Mouse (Mus musculus): ENCODE data around the gene Tmem200a. TPM values are rescaled to one million over a fixed set of nuclear protein-coding genes. Genes with fewer than 3 reads are reported as not detected.

The Tmem200a gene
- polyA plus RNA-seq, 1 experiment: not detected

- 66% methylated on average over 9 of the region's 9 CpGs for WGBS
- no peaks in the 10 kb centered on the region for H3K4me1 ChIP-seq (ENCODE audit: control insufficient read depth, insufficient read depth, low read length)
- no peak for TF ChIP-seq CTCF (IDR thresholded peaks at IDR 0.05; ENCODE audit: insufficient read depth, low read depth, low read length)
- no peak for TF ChIP-seq POLR2A (IDR thresholded peaks at IDR 0.05; ENCODE audit: insufficient read depth, low read depth, low read length)
- H3K4me3 ChIP-seq (ENCODE audit: insufficient read depth, low read depth, low read length): no peak overlapping the region
- no peak overlapping the region for H3K27ac ChIP-seq (ENCODE audit: insufficient read depth, low read depth, low read length)
Observed at GRCm38 (mm10) chr10:26076949-26077348, 1.9 kb downstream of the Tmem200a start.

GRCm38 (mm10) chr10:26071986-26072385 is 6.9 kb downstream of the Tmem200a start:
- no peak overlapping the region for H3K4me3 ChIP-seq (ENCODE audit: insufficient read depth, low read depth, low read length)
- no peak overlapping the region for H3K27ac ChIP-seq (ENCODE audit: insufficient read depth, low read depth, low read length)
- WGBS: 87% methylated on average over 5 of the region's 5 CpGs
- no peaks in the 10 kb centered on the region for H3K4me1 ChIP-seq (ENCODE audit: control insufficient read depth, insufficient read depth, low read length)
- TF ChIP-seq POLR2A (IDR thresholded peaks at IDR 0.05; ENCODE audit: insufficient read depth, low read depth, low read length): no peak
- TF ChIP-seq CTCF (IDR thresholded peaks at IDR 0.05; ENCODE audit: insufficient read depth, low read depth, low read length): no peak

GRCm38 (mm10) chr10:26063071-26063470 is 15.8 kb downstream of the Tmem200a start:
- peaks cover 4% of the 10 kb centered on the region for H3K4me1 ChIP-seq (ENCODE audit: control insufficient read depth, insufficient read depth, low read length)
- no peak overlapping the region for H3K27ac ChIP-seq (ENCODE audit: insufficient read depth, low read depth, low read length)
- no peak overlapping the region for H3K4me3 ChIP-seq (ENCODE audit: insufficient read depth, low read depth, low read length)
- TF ChIP-seq POLR2A (IDR thresholded peaks at IDR 0.05; ENCODE audit: insufficient read depth, low read depth, low read length) (no peak), CTCF (IDR thresholded peaks at IDR 0.05; ENCODE audit: insufficient read depth, low read depth, low read length) (no peak)
- WGBS: 96% methylated on average over 4 of the region's 4 CpGs

- 73% methylated on average over 3 of the region's 3 CpGs for WGBS
- H3K27ac ChIP-seq (ENCODE audit: insufficient read depth, low read depth, low read length): no peak overlapping the region
- H3K4me3 ChIP-seq (ENCODE audit: insufficient read depth, low read depth, low read length): no peak overlapping the region
- peaks cover 4% of the 10 kb centered on the region for H3K4me1 ChIP-seq (ENCODE audit: control insufficient read depth, insufficient read depth, low read length)
- TF ChIP-seq CTCF (IDR thresholded peaks at IDR 0.05; ENCODE audit: insufficient read depth, low read depth, low read length): no peak
- no peak for TF ChIP-seq POLR2A (IDR thresholded peaks at IDR 0.05; ENCODE audit: insufficient read depth, low read depth, low read length)
Observed at GRCm38 (mm10) chr10:26059662-26060307, 19.1 kb downstream of the Tmem200a start.

- no peak overlapping the region for H3K4me3 ChIP-seq (ENCODE audit: insufficient read depth, low read depth, low read length)
- 95% methylated on average over 2 of the region's 2 CpGs for WGBS
- no peak overlapping the region for H3K27ac ChIP-seq (ENCODE audit: insufficient read depth, low read depth, low read length)
- TF ChIP-seq POLR2A (IDR thresholded peaks at IDR 0.05; ENCODE audit: insufficient read depth, low read depth, low read length) (no peak), CTCF (IDR thresholded peaks at IDR 0.05; ENCODE audit: insufficient read depth, low read depth, low read length) (no peak)
- H3K4me1 ChIP-seq (ENCODE audit: control insufficient read depth, insufficient read depth, low read length): no peaks in the 10 kb centered on the region
Observed at GRCm38 (mm10) chr10:26051177-26051576, 27.7 kb downstream of the Tmem200a start.

- Histone ChIP-seq H3K4me1 (ENCODE audit: control insufficient read depth, insufficient read depth, low read length) (peaks cover 6% of the 10 kb centered on the region), H3K27ac (ENCODE audit: insufficient read depth, low read depth, low read length) (no peak overlapping the region), H3K4me3 (ENCODE audit: insufficient read depth, low read depth, low read length) (no peak overlapping the region)
- WGBS: 31% methylated on average over 5 of the region's 5 CpGs
- no peak for TF ChIP-seq CTCF (IDR thresholded peaks at IDR 0.05; ENCODE audit: insufficient read depth, low read depth, low read length)
- TF ChIP-seq POLR2A (IDR thresholded peaks at IDR 0.05; ENCODE audit: insufficient read depth, low read depth, low read length): no peak
Observed at GRCm38 (mm10) chr10:26034931-26035330, 43.9 kb downstream of the Tmem200a start.

- no peaks in the 10 kb centered on the region for H3K4me1 ChIP-seq (ENCODE audit: control insufficient read depth, insufficient read depth, low read length)
- WGBS: 80% methylated on average over 3 of the region's 3 CpGs
- H3K27ac ChIP-seq (ENCODE audit: insufficient read depth, low read depth, low read length): no peak overlapping the region
- TF ChIP-seq POLR2A (IDR thresholded peaks at IDR 0.05; ENCODE audit: insufficient read depth, low read depth, low read length): no peak
- TF ChIP-seq CTCF (IDR thresholded peaks at IDR 0.05; ENCODE audit: insufficient read depth, low read depth, low read length): no peak
- no peak overlapping the region for H3K4me3 ChIP-seq (ENCODE audit: insufficient read depth, low read depth, low read length)
Observed at GRCm38 (mm10) chr10:26018740-26019139, 60.1 kb downstream of the Tmem200a start.

GRCm38 (mm10) chr10:26014298-26014697 is 64.6 kb downstream of the Tmem200a start:
- no peak overlapping the region for H3K4me3 ChIP-seq (ENCODE audit: insufficient read depth, low read depth, low read length)
- WGBS: 80% methylated on average over 1 of the region's 1 CpGs
- H3K27ac ChIP-seq (ENCODE audit: insufficient read depth, low read depth, low read length): no peak overlapping the region
- no peak for TF ChIP-seq POLR2A (IDR thresholded peaks at IDR 0.05; ENCODE audit: insufficient read depth, low read depth, low read length)
- no peak for TF ChIP-seq CTCF (IDR thresholded peaks at IDR 0.05; ENCODE audit: insufficient read depth, low read depth, low read length)
- no peaks in the 10 kb centered on the region for H3K4me1 ChIP-seq (ENCODE audit: control insufficient read depth, insufficient read depth, low read length)

- Histone ChIP-seq H3K27ac (ENCODE audit: insufficient read depth, low read depth, low read length) (no peak overlapping the region), H3K4me1 (ENCODE audit: control insufficient read depth, insufficient read depth, low read length) (no peaks in the 10 kb centered on the region; the same call in 1 of the 2 replicates), H3K4me3 (ENCODE audit: insufficient read depth, low read depth, low read length) (no peak overlapping the region)
- WGBS: 38% methylated on average over 5 of the region's 5 CpGs
- no peak for TF ChIP-seq CTCF (IDR thresholded peaks at IDR 0.05; ENCODE audit: insufficient read depth, low read depth, low read length)
- TF ChIP-seq POLR2A (IDR thresholded peaks at IDR 0.05; ENCODE audit: insufficient read depth, low read depth, low read length): no peak
Observed at GRCm38 (mm10) chr10:26008948-26009347, 69.9 kb downstream of the Tmem200a start.
